12 mouse cellular contexts compared by ENCODE assay signal in genomic region chr4:44363434-44364013, GRCm38 (mm10).
A peak's percentile ranks its signal among the peaks of the same experiment; 100 is the strongest.
DNase-seq lines count a peak whose midpoint lies in the region; TF ChIP-seq lines count a peak whose summit lies in the region.
"Had no signal": no experiment of that assay in that cellular context is flagged by ENCODE, and none has a peak within 500 bp of the region (broad histone marks: within the 10 kb centered on the region; RNA-seq: fewer than 3 reads in every experiment).

No protein-coding gene starts in this region.

- no peak overlapping the region for H3K4me3 ChIP-seq in kidney, adult 2 months (ENCODE audit: insufficient read depth, low read depth, low read length)
- H3K4me3 ChIP-seq: layer of hippocampus, adult 2 months; limb, embryonic 12.5 days had no signal

- DNase-seq in cerebellum, postnatal 14 days = peak; percentile 14 to 30
- no peak for DNase-seq in cerebellum, adult 8-10 months
- peak; percentile 2 to 10 for DNase-seq in kidney, postnatal 36 days
- no peak for DNase-seq in kidney, adult 2 months
- peak; percentile 15 for DNase-seq in right cerebral cortex, postnatal 4 days
- DNase-seq in right cerebral cortex, postnatal 25 days = no peak
- DNase-seq in layer of hippocampus, postnatal 14 days (ENCODE audit: low spot score in 2 of 2) = no peak
- DNase-seq in layer of hippocampus, adult 9-10 months (ENCODE audit: low spot score) = no peak
- DNase-seq: cerebellum, postnatal 36 days; heart, adult 18-20 months had no signal

- no peak for TF ChIP-seq CTCF in kidney, adult 2 months (conservative IDR thresholded peaks at IDR 0.05; ENCODE audit: insufficient read depth, insufficient read length, low read depth, low read length)

- H3K4me1 ChIP-seq in kidney, adult 2 months (ENCODE audit: control insufficient read depth, insufficient read depth, low read length) = no peaks in the 10 kb centered on the region
- H3K4me1 ChIP-seq: limb, embryonic 12.5 days had no signal

- 56% methylated on average over 12 of the region's 12 CpGs for whole genome bisulfite sequencing in kidney, adult 2 months

- no peak for TF ChIP-seq POLR2A in kidney, adult 2 months (IDR thresholded peaks at IDR 0.05; ENCODE audit: low read depth, low read length)

- H3K27me3 ChIP-seq in kidney, adult 2 months (replicated peaks; ENCODE audit: control insufficient read depth, insufficient read depth, low read length) = no peaks in the 10 kb centered on the region
- H3K27me3 ChIP-seq: limb, embryonic 12.5 days had no signal

- H3K36me3 ChIP-seq in kidney, adult 2 months (ENCODE audit: control insufficient read depth, insufficient read depth, low read length) = no peaks in the 10 kb centered on the region

- no peak overlapping the region for H3K27ac ChIP-seq in kidney, adult 2 months (ENCODE audit: insufficient read depth, low read depth, low read length)
- H3K27ac ChIP-seq: layer of hippocampus, adult 2 months; limb, embryonic 12.5 days had no signal

Comparison
In these comparisons a context has a peak if more than half of its experiments do, and no peak if none do; other contexts are left out.
1. DNase-seq: peak in cerebellum, postnatal 14 days (2 of 2), kidney, postnatal 36 days (2 of 2) and right cerebral cortex, postnatal 4 days (single experiment); none in cerebellum, adult 8-10 months (single experiment), kidney, adult 2 months (single experiment), right cerebral cortex, postnatal 25 days (single experiment), layer of hippocampus, postnatal 14 days (0 of 2) and layer of hippocampus, adult 9-10 months (single experiment).